Mouse (Mus musculus): ENCODE results near the gene 1810010D01Rik.

1810010D01Rik gene

GRCm38 (mm10) chr7:145215476-145215875 lies 7.6 kb upstream of the 1810010D01Rik start:
- no peak for DNase-seq (ENCODE audit: extremely low spot score, low read depth, low spot score)

DNA sequence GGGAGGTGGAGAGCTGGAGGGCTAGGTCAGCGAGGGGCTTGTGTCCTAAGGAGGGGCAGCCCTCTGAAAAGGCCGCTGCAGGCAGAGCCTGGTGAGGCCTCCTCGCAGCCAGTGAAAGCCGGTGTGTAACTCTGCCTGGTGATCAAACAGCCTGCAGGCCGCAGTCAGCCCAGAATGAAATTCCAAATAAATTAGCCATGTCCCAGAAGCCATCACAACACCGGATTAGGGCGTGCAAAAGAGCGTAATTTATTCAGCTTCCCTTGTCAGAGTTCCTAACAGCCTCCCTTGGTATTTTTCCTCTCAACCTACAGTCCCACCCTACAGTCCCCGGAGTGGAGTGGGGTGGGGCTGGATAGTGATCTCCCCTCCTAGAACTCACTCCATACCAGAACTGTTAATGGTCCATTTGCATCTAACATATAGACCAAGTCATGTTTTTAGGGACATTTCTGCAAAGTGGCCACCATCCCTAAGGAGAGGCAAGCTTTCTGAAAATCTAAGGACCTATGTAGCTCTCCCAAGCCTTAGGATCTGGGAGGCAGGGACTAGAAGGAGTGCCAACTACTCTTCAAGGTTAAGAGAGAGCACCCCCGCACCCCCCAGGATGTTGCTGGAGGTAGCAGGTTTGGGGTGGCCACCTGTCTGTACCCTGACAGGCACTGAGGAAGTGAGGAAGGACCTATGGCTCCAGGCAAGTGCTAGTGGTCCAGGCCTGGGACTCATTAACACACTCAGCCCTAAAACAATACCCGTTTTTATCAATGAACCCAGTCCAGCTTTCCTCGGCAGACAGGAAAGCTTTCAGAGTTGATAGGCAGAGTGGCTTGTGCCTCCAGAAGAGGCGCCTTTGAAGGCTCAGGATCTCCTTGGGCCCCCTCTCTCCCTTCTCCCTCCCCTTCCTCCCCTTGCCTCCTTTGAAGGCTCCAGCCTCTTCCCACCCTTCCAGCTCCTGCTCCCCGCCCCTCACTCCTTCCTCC lies 4.1 kb upstream of the 1810010D01Rik start:
- DNase-seq (ENCODE audit: extremely low spot score, low read depth, low spot score), result no peak

GRCm38 (mm10) chr7:145210477-145211070 lies 2.7 kb upstream of the 1810010D01Rik start:
- no peak for DNase-seq (ENCODE audit: extremely low spot score, low read depth, low spot score)

- no peak for DNase-seq (ENCODE audit: extremely low spot score, low read depth, low spot score)
These were observed 1.1 kb downstream of the 1810010D01Rik start for GRCm38 (mm10) chr7:145206801-145207200.

DNA sequence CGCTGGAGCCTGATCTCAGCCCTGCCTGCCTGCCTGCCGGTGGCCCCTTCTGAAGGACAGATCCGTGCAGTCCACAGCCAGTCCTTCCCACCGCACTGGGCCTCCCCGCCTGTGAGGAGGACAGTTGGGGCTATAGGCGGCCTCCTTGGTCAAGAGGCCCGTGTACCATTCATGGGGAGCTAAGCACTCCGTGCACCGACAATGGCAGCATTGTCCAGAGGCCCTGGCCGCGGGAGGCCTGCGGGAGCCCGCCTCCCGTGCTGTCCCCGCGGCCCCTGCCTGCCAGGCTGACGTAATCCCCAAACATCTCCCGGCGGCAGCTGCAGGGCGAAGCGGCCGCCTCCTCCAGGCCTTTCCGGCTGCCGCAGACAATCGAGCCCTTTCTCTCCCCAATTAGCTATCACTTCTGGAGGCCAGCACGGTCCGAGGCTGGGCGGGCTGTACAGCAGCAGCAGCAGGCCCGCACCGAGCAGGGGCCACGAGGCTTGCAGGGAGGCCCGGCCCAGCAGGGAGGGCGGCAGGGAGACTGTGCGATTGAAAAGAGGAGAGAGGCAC lies 1.8 kb downstream of the 1810010D01Rik start:
- DNase-seq (ENCODE audit: extremely low spot score, low read depth, low spot score), result no peak

GRCm38 (mm10) chr7:145205363-145205902 lies 2.5 kb downstream of the 1810010D01Rik start:
- DNase-seq (ENCODE audit: extremely low spot score, low read depth, low spot score), result no peak

- no peak for DNase-seq (ENCODE audit: extremely low spot score, low read depth, low spot score)
These were observed 8.2 kb downstream of the 1810010D01Rik start for GRCm38 (mm10) chr7:145199711-145200110.

- no peak for DNase-seq (ENCODE audit: extremely low spot score, low read depth, low spot score)
These were observed 9.7 kb downstream of the 1810010D01Rik start for GRCm38 (mm10) chr7:145198223-145198714.

GRCm38 (mm10) chr7:145197711-145198110 lies 10.2 kb downstream of the 1810010D01Rik start:
- no peak for DNase-seq (ENCODE audit: extremely low spot score, low read depth, low spot score)

GRCm38 (mm10) chr7:145197042-145197441 lies 10.9 kb downstream of the 1810010D01Rik start:
- DNase-seq (ENCODE audit: extremely low spot score, low read depth, low spot score), result no peak

GRCm38 (mm10) chr7:145196340-145196739 lies 11.6 kb downstream of the 1810010D01Rik start:
- no peak for DNase-seq (ENCODE audit: extremely low spot score, low read depth, low spot score)

- no peak for DNase-seq (ENCODE audit: extremely low spot score, low read depth, low spot score)
These were observed 12.6 kb downstream of the 1810010D01Rik start for GRCm38 (mm10) chr7:145195186-145195927.

DNA sequence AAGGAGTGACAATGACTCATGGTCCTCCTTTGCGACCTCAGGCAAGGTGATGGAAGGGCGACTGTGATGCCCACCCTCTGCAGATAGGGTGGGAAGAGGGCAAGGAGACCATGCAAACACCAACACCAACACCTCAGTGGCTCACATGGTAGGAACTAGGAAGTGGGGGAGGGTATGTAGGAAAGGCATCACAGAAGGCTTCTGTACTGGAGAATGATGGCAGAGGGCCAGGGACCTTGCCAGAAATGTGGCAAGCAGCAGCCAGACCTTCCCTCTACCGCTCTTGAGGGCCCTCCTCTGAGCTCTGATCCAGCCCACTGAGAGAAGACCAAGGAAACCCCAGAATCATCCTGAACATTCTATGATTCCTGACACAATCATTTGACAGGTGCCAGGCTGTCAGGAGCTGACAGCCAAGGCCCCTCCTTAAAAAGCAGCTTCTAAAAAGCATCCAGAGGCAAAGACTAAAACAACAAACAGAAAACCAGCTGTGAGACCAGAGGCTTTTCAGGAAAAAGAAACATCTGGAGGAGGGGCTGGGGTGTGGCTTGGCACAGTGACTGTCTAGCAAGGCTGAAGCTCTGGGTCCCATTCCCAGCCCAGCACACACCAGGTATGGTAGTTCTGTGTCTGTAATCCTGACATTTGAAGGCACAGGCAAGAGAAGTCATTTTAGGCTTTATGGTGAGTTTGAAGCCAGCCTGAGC lies 13.3 kb downstream of the 1810010D01Rik start:
- DNase-seq (ENCODE audit: extremely low spot score, low read depth, low spot score), result no peak

DNA sequence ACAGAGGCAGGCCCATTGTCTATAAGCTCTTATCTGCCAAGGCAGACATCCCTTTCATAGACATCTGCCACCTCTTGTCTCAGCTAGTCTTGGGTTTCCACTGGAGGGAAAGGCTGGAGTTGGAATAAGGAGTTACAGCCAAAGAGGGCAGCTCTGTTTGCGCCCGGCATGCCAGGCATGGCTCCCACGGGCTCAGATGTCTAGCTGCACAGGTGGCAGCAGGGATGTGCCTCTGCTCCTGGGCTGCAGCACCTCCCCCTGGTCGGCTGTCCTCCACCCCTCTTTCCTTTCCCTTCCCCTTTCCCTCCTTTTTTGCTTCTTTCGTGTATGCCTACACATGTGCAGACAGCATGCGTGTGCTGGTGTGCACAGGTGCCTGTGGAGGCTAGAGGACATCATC lies 15.1 kb downstream of the 1810010D01Rik start:
- DNase-seq (ENCODE audit: extremely low spot score, low read depth, low spot score), result no peak

DNA sequence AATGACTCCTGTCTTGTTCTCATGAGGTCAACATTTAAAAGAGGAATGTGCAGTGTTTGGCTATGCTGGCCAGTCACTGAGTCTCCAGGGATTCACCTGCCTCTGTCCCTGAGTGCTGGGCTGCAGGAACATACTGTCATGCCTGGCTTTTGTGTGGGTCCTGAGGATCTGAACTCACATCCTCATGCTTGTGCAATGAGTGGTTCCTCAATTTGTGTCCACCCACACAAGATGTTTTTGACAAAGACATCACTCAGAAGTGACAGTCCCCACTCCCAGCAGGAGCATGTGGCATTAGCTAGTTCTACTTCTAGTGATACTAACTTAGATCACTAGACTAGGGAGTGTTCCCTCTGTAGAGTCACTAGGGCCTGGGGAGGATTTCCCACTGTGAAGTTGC lies 17.4 kb downstream of the 1810010D01Rik start:
- DNase-seq (ENCODE audit: extremely low spot score, low read depth, low spot score), result no peak

DNA sequence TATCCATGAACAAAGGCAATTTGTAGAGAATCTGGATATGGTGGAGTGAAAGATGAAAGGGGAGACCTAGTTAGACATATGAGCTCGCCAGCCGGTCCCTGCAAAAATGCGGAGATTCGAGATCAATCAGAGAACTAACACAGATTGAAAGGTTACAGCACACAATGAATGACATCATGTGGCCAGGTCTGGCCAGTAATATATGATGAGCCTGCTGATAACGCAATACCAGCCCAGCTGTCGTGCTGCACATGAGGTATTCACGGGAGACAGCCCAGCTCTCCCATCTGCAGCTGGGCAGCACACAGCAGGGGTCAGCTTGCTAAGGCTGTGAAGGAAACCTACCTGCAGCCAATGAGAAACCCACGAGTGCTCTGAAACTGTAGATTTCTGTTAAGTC lies 18.6 kb downstream of the 1810010D01Rik start:
- no peak for DNase-seq (ENCODE audit: extremely low spot score, low read depth, low spot score)

DNA sequence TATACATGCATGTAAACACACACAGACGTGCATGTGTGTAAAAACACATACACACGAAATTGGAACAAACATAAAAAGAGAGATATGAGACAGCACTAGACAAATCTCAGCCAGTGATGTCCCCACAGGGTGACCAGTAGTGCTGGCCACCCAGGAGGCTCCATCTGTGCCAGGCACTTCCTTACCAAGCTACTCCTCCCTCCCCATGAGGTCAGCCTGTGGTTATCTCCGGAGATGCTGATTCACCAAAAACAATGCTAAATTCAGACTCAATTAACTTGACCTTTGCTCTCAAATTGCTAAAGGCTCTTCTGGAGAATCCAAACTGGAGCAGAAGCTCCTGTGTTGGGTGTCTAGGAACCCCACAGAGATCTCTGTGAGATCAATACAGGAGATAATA lies 20.1 kb downstream of the 1810010D01Rik start:
- no peak for DNase-seq (ENCODE audit: extremely low spot score, low read depth, low spot score)

DNA sequence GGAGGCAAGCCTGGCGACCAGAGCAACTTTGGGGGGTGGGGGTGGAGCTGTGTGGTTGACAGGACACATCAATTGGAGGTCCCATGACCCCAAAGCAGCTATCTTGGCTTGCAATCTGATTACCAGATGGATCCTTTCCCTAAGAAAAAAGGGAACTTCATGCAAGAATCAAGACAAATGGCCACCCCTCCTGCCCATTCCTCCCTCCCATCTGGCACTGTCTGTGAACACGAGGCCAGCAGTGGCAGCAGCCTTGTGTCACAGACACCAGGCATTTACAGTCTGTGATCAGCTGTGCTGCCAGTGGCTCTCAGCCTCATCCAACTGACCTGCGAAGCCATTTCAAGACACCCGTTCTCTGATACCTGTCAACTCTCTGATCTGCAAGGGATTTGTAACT lies 25.5 kb downstream of the 1810010D01Rik start:
- DNase-seq (ENCODE audit: extremely low spot score, low read depth, low spot score), result no peak

- DNase-seq (ENCODE audit: extremely low spot score, low read depth, low spot score), result peak; percentile 12
These were observed 26.4 kb downstream of the 1810010D01Rik start for GRCm38 (mm10) chr7:145181376-145182034.

- peak; percentile 58 for DNase-seq (ENCODE audit: extremely low spot score, low read depth, low spot score)
These were observed 28.2 kb downstream of the 1810010D01Rik start for GRCm38 (mm10) chr7:145179691-145180091.

All from hindlimb bud, embryonic 11.5 days (tissue).